Mouse (Mus musculus): ENCODE results near the gene Snx21.

GRCm38 (mm10) chr2:164803921-164804313, 18.3 kb downstream of the Snx21 start:
- TF ChIP-seq CTCF (IDR thresholded peaks at IDR 0.05; ENCODE audit: control insufficient read depth, insufficient read depth, insufficient replicate concordance, low read depth, low read length): no peak
- no peak for TF ChIP-seq POLR2A (IDR thresholded peaks at IDR 0.05; ENCODE audit: control insufficient read depth, low read depth, low read length)

All from testis, adult 2 months (tissue).